Mouse (Mus musculus) ES-E14 (cell line): Measurements from ENCODE around the gene Cdhr2. TPM values are rescaled to one million over a fixed set of nuclear protein-coding genes. Genes with fewer than 3 reads are reported as not detected.

Source experiments
- DNase-seq: peaks from one replicate; pipeline ENCODE4 v3.0.0-alpha.2; 2013; ENCODE audit warnings: low read depth, low spot score
- H3K27ac ChIP-seq: 2 replicates; pipeline ENCODE4 v1.5.1; 2012; ENCODE audit warnings: low read depth, mild to moderate bottlenecking, low read length, moderate library complexity, mixed read lengths; ENCODE audit not compliant: poor library complexity, insufficient read depth, severe bottlenecking
- H3K36me3 ChIP-seq: 2 replicates; pipeline ENCODE4 v1.6.1; 2012; ENCODE audit warnings: mild to moderate bottlenecking, low read length, moderate library complexity, mixed read lengths; ENCODE audit not compliant: control insufficient read depth, poor library complexity, insufficient read depth, severe bottlenecking
- H3K4me1 ChIP-seq, 2 experiments: fragments of 150-350 bp in 1 of 2; sonication (generic) in 1 of 2; 2 replicates each; pipeline ENCODE4 v1.6.1; 2012; ENCODE audit warnings: low read length in 2 of 2, mild to moderate bottlenecking in 1 of 2, mixed read lengths in 1 of 2; ENCODE audit not compliant: control insufficient read depth in 2 of 2, insufficient read depth in 2 of 2, poor library complexity in 1 of 2
- H3K4me3 ChIP-seq, 2 experiments: fragments of 150-350 bp in 1 of 2; sonication (generic) in 1 of 2; 2 replicates each; pipeline ENCODE4 v1.5.1; 2012; ENCODE audit warnings: low read length in 2 of 2, low read depth in 1 of 2, mild to moderate bottlenecking in 1 of 2, mixed read lengths in 1 of 2; ENCODE audit not compliant: insufficient read depth in 1 of 2, poor library complexity in 1 of 2, severe bottlenecking in 1 of 2
- H3K9ac ChIP-seq: 2 replicates; pipeline ENCODE4 v1.6.1; 2012; ENCODE audit warnings: low read depth, mild to moderate bottlenecking, low read length, mixed read lengths; ENCODE audit not compliant: poor library complexity, insufficient read depth, severe bottlenecking
- H3K9me3 ChIP-seq: fragments of 150-350 bp; sonication (generic); 2 replicates; pipeline ENCODE4 v1.6.1; 2012; ENCODE audit warnings: low read depth, mild to moderate bottlenecking, low read length; ENCODE audit not compliant: control insufficient read depth, insufficient read depth
- CHD2 ChIP-seq: IDR thresholded peaks from 2 replicates; pipeline ENCODE4 v1.6.1; 2014; ENCODE audit warnings: mild to moderate bottlenecking, low read depth, low read length, inconsistent platforms
- HCFC1 ChIP-seq: IDR thresholded peaks from 2 replicates; pipeline ENCODE4 v1.6.1; 2012; ENCODE audit warnings: low read length, inconsistent platforms, borderline replicate concordance; ENCODE audit not compliant: insufficient read depth
- MAFK ChIP-seq: IDR thresholded peaks from 2 replicates; pipeline ENCODE4 v1.6.1; 2014; ENCODE audit warnings: mild to moderate bottlenecking, low read depth, low read length, inconsistent platforms; ENCODE audit not compliant: insufficient read depth
- ZC3H11A ChIP-seq: IDR thresholded peaks from 2 replicates; pipeline ENCODE4 v1.6.1; 2012; ENCODE audit warnings: low read depth, mild to moderate bottlenecking, inconsistent platforms, low read length, borderline replicate concordance
- ZNF384 ChIP-seq: IDR thresholded peaks from 2 replicates; pipeline ENCODE4 v1.6.1; 2012; ENCODE audit warnings: low read depth, low read length, inconsistent platforms
- in situ Hi-C, 2 experiments: fragments of 600-800 bp; cut with MboI; formaldehyde crosslinking; loops; one replicate each; pipeline ENCODE4 v1.15.1; 2025; ENCODE audit warnings: low sequenced_read_pairs in 2 of 2, inconsistent platforms in 1 of 2; ENCODE audit not compliant: unreplicated experiment in 2 of 2
- total RNA-seq: library from RNA; depleted of rRNA; stranded (reverse); fragments of 300-350 nt; gene quantifications from 2 replicates; pipeline ENCODE4 v1.2.3, GENCODE M21; 2012

Gene Cdhr2
- total RNA-seq, 1 experiment = 0.31 TPM

- H3K4me3 ChIP-seq = no peak overlapping the region
- DNase-seq = no peak
- no peaks in the 10 kb centered on the region for H3K9me3 ChIP-seq
- H3K9ac ChIP-seq = no peak overlapping the region
- TF ChIP-seq MAFK (no peak), HCFC1 (no peak), ZC3H11A (no peak), ZNF384 (no peak), CHD2 (no peak)
- H3K4me1 ChIP-seq = no peaks in the 10 kb centered on the region
- H3K36me3 ChIP-seq = no peaks in the 10 kb centered on the region
- in situ Hi-C loops = no loop called here
- no peak overlapping the region for H3K27ac ChIP-seq
These were observed 9.6 kb downstream of the Cdhr2 start for GRCm38 (mm10) chr13:54710866-54711265.

DNA sequence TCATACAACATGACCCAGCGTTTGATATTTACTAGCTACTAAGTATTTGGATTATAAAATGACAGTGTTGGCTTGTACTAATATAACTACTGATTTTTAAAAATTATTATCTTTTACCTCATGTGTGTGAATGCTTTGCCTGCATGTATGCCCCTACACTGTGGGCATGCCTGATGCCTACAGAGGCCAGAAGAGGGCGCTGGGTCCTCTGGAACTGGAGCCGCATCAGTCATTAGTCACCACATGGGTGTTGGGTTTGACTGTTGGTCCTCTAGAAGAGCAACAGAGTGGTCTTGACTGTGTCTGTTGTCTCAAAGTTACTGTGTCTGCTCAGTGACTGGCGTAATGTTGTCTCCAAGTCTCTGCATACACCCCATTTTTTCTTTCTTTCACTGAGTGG is 13.1 kb downstream of the Cdhr2 start:
- in situ Hi-C loops = no loop called here
- no peak overlapping the region for H3K9ac ChIP-seq
- H3K4me3 ChIP-seq = no peak overlapping the region
- no peak for DNase-seq
- H3K27ac ChIP-seq = no peak overlapping the region
- no peaks in the 10 kb centered on the region for H3K9me3 ChIP-seq
- peaks cover 0 to 4% of the 10 kb centered on the region in 2 experiments; a peak in 1 of 4 replicates for H3K4me1 ChIP-seq
- H3K36me3 ChIP-seq = no peaks in the 10 kb centered on the region
- no peak for TF ChIP-seq CHD2
- TF ChIP-seq MAFK = no peak
- no peak for TF ChIP-seq ZC3H11A
- no peak for TF ChIP-seq ZNF384
- no peak for TF ChIP-seq HCFC1

- in situ Hi-C loops = no loop called here
- DNase-seq = no peak
These were observed 13.7 kb downstream of the Cdhr2 start for GRCm38 (mm10) chr13:54714996-54715395.

GRCm38 (mm10) chr13:54716916-54717315 is 15.7 kb downstream of the Cdhr2 start:
- H3K4me1 ChIP-seq = peaks cover 0 to 4% of the 10 kb centered on the region in 2 experiments; a peak in 1 of 4 replicates
- no peak overlapping the region for H3K27ac ChIP-seq
- no peak for TF ChIP-seq MAFK
- 0 out of 2 replicates have a peak, but pooled peaks have one; percentile 24 for TF ChIP-seq ZC3H11A
- TF ChIP-seq ZNF384 = no peak
- no peak for TF ChIP-seq CHD2
- no peak for TF ChIP-seq HCFC1
- no peak overlapping the region for H3K9ac ChIP-seq
- no peak overlapping the region for H3K4me3 ChIP-seq
- no peaks in the 10 kb centered on the region for H3K36me3 ChIP-seq
- in situ Hi-C loops = no loop called here
- DNase-seq = peak; percentile 58
- H3K9me3 ChIP-seq = no peaks in the 10 kb centered on the region

More at GRCm38 (mm10) chr13:54714996-54715395, 13.7 kb downstream of the Cdhr2 start:
- no peak overlapping the region for H3K4me3 ChIP-seq
- H3K9me3 ChIP-seq = no peaks in the 10 kb centered on the region
- no peak overlapping the region for H3K27ac ChIP-seq
- H3K9ac ChIP-seq = no peak overlapping the region
- peaks cover 0 to 4% of the 10 kb centered on the region in 2 experiments; a peak in 1 of 4 replicates for H3K4me1 ChIP-seq
- TF ChIP-seq ZC3H11A (no peak), CHD2 (no peak), ZNF384 (no peak), MAFK (no peak), HCFC1 (no peak)
- H3K36me3 ChIP-seq = no peaks in the 10 kb centered on the region
